Mouse (Mus musculus) neural tube, embryonic 14.5 days (tissue): ENCODE data around the gene Mrpl45. TPM values are rescaled to one million over a fixed set of nuclear protein-coding genes. Genes with fewer than 3 reads are reported as not detected.
A peak's percentile ranks its signal among the peaks of the same experiment; 100 is the strongest.

ENCODE experiments used
- ATAC-seq: fragments of 200-750 bp; cut with Nextera tagmentation; 2 replicates; pipeline ENCODE4 v1.8.0; 2017; ENCODE audit warnings: low read depth, mild to moderate bottlenecking, moderate TSS enrichment, moderate library complexity
- H3K27ac ChIP-seq: fragments of 300-500 bp; sonication (generic); 2 replicates; pipeline ENCODE4 v1.5.1; 2014; ENCODE audit warnings: low read depth, mild to moderate bottlenecking, control low read depth, low read length, moderate library complexity, mixed read lengths
- H3K27me3 ChIP-seq: fragments of 300-500 bp; sonication (generic); 2 replicates; pipeline ENCODE4 v1.6.1; 2014; ENCODE audit warnings: low read length; ENCODE audit not compliant: control insufficient read depth, insufficient read depth
- H3K36me3 ChIP-seq: fragments of 300-500 bp; sonication (generic); 2 replicates; pipeline ENCODE4 v1.6.1; 2014; ENCODE audit warnings: low read length, mixed read lengths; ENCODE audit not compliant: control insufficient read depth, insufficient read depth
- H3K4me1 ChIP-seq: fragments of 300-500 bp; sonication (generic); 2 replicates; pipeline ENCODE4 v1.6.1; 2014; ENCODE audit warnings: low read length; ENCODE audit not compliant: control insufficient read depth, insufficient read depth
- H3K4me2 ChIP-seq: fragments of 300-500 bp; sonication (generic); 2 replicates; pipeline ENCODE4 v1.6.1; 2014; ENCODE audit warnings: mild to moderate bottlenecking, low read depth, low read length, control low read depth
- H3K4me3 ChIP-seq: fragments of 300-500 bp; sonication (generic); 2 replicates; pipeline ENCODE4 v1.5.1; 2014; ENCODE audit warnings: low read depth, low read length, control low read depth, mixed read lengths
- H3K9ac ChIP-seq: fragments of 300-500 bp; sonication (generic); replicated peaks from 2 replicates; pipeline ENCODE4 v1.6.1; 2014; ENCODE audit warnings: low read depth, mild to moderate bottlenecking, control low read depth, low read length, mixed read lengths
- H3K9me3 ChIP-seq: fragments of 300-500 bp; sonication (generic); 2 replicates; pipeline ENCODE4 v1.6.1; 2016; ENCODE audit warnings: low read length; ENCODE audit not compliant: control insufficient read depth
- WGBS: fragments of 180-500 bp; shearing (Covaris S2); extraction: QIAGEN DNeasy Blood & Tissue Kit; methylation state at CpG from one replicate; pipeline ENCODE4 v1.1.7; 2014; 5-methylcytosine and 5-hydroxymethylcytosine counted together
- polyA plus RNA-seq: library from polyadenylated mRNA; unstranded; fragments of >200 nt; fragmentation: Nextera tagmentation; extraction: Ambion mirVana; gene quantifications from 2 replicates; pipeline ENCODE4 v1.2.1, GENCODE M21; 2014

The Mrpl45 gene
- polyA plus RNA-seq, 1 experiment from 2014 or later = 43.9 TPM

GRCm38 (mm10) chr11:97362943-97363643, 47.6 kb downstream of the Mrpl45 start:
- H3K9ac ChIP-seq = peak overlapping the region; percentile 98
- no peaks in the 10 kb centered on the region for H3K9me3 ChIP-seq
- H3K4me2 ChIP-seq = peak overlapping the region; percentile 97
- WGBS = under 1% methylated on average over 49 of the region's 49 CpGs
- peaks cover 25% of the 10 kb centered on the region for H3K4me1 ChIP-seq
- no peaks in the 10 kb centered on the region for H3K36me3 ChIP-seq
- peak overlapping the region; percentile 98 for H3K4me3 ChIP-seq
- peak overlapping the region; percentile 90 for H3K27ac ChIP-seq
- H3K27me3 ChIP-seq = peaks cover 2% of the 10 kb centered on the region; the same call in 1 of the 2 replicates
- ATAC-seq = no peak; the same call in 1 of the 2 replicates

- Histone ChIP-seq H3K27ac (no peak overlapping the region), H3K36me3 (no peaks in the 10 kb centered on the region), H3K27me3 (peaks cover 2% of the 10 kb centered on the region; the same call in 1 of the 2 replicates), H3K4me2 (peak overlapping the region; percentile 97), H3K4me1 (peaks cover 25% of the 10 kb centered on the region), H3K4me3 (peak overlapping the region; percentile 98), H3K9me3 (no peaks in the 10 kb centered on the region), H3K9ac (peak overlapping the region; percentile 98)
- no peak for ATAC-seq
- 1% methylated on average over 7 of the region's 7 CpGs for WGBS
Measured at GRCm38 (mm10) chr11:97363644-97363995, 48.1 kb downstream of the Mrpl45 start.

GRCm38 (mm10) chr11:97365556-97365955, 50.0 kb downstream of the Mrpl45 start:
- ATAC-seq = no peak
- peak overlapping the region; percentile 98 for H3K4me3 ChIP-seq
- H3K9me3 ChIP-seq = no peaks in the 10 kb centered on the region
- no peaks in the 10 kb centered on the region for H3K36me3 ChIP-seq
- H3K4me2 ChIP-seq = peak overlapping the region; percentile 97
- WGBS = 48% methylated on average over 1 of the region's 1 CpGs
- H3K27ac ChIP-seq = no peak overlapping the region
- H3K27me3 ChIP-seq = peaks cover 2% of the 10 kb centered on the region; the same call in 1 of the 2 replicates
- H3K4me1 ChIP-seq = peaks cover 25% of the 10 kb centered on the region
- peak overlapping the region; percentile 98; the same call in 1 of the 2 replicates for H3K9ac ChIP-seq

GRCm38 (mm10) chr11:97368501-97368900, 53.0 kb downstream of the Mrpl45 start:
- no peaks in the 10 kb centered on the region for H3K9me3 ChIP-seq
- no peak overlapping the region for H3K9ac ChIP-seq
- no peak overlapping the region for H3K4me2 ChIP-seq
- no peaks in the 10 kb centered on the region for H3K36me3 ChIP-seq
- H3K27me3 ChIP-seq = no peaks in the 10 kb centered on the region
- H3K4me3 ChIP-seq = no peak overlapping the region
- WGBS = 87% methylated on average over 5 of the region's 5 CpGs
- no peak overlapping the region for H3K27ac ChIP-seq
- no peak for ATAC-seq
- H3K4me1 ChIP-seq = peaks cover 28% of the 10 kb centered on the region

GRCm38 (mm10) chr11:97370329-97371091, 55.0 kb downstream of the Mrpl45 start:
- Histone ChIP-seq H3K4me1 (peaks cover 9% of the 10 kb centered on the region), H3K9ac (no peak overlapping the region), H3K4me2 (no peak overlapping the region), H3K9me3 (no peaks in the 10 kb centered on the region), H3K4me3 (no peak overlapping the region), H3K27me3 (no peaks in the 10 kb centered on the region), H3K36me3 (no peaks in the 10 kb centered on the region), H3K27ac (no peak overlapping the region)
- no peak for ATAC-seq
- WGBS = 60% methylated on average over 7 of the region's 7 CpGs

- Histone ChIP-seq H3K4me2 (no peak overlapping the region), H3K9me3 (no peaks in the 10 kb centered on the region), H3K4me1 (peaks cover 4% of the 10 kb centered on the region), H3K36me3 (peaks cover 6% of the 10 kb centered on the region; the same call in 1 of the 2 replicates), H3K27ac (no peak overlapping the region), H3K9ac (no peak overlapping the region), H3K4me3 (no peak overlapping the region), H3K27me3 (no peaks in the 10 kb centered on the region)
- WGBS = 92% methylated on average over 6 of the region's 6 CpGs
- no peak for ATAC-seq
Measured at GRCm38 (mm10) chr11:97372159-97372864, 56.8 kb downstream of the Mrpl45 start.

GRCm38 (mm10) chr11:97373402-97373801, 57.9 kb downstream of the Mrpl45 start:
- no peak overlapping the region for H3K9ac ChIP-seq
- peaks cover 17% of the 10 kb centered on the region for H3K36me3 ChIP-seq
- no peaks in the 10 kb centered on the region for H3K9me3 ChIP-seq
- peaks cover 4% of the 10 kb centered on the region for H3K4me1 ChIP-seq
- no peaks in the 10 kb centered on the region for H3K27me3 ChIP-seq
- ATAC-seq = no peak
- 96% methylated on average over 2 of the region's 2 CpGs for WGBS
- H3K27ac ChIP-seq = no peak overlapping the region
- no peak overlapping the region for H3K4me2 ChIP-seq
- no peak overlapping the region for H3K4me3 ChIP-seq
